Mouse (Mus musculus) G1E (cell line): ENCODE data around the gene Matn4.

ENCODE experiments used
- CTCF ChIP-seq: IDR thresholded peaks from 2 replicates; pipeline ENCODE4 v1.5.1; 2012; ENCODE audit warnings: low read depth, low read length, inconsistent platforms, mixed read lengths
- GATA1 ChIP-seq: IDR thresholded peaks from 2 replicates; pipeline ENCODE4 v1.6.1; 2012; ENCODE audit warnings: borderline replicate concordance, low read length, inconsistent platforms, mixed read lengths
- GATA2 ChIP-seq: IDR thresholded peaks from 2 replicates; pipeline ENCODE4 v1.6.1; 2012; ENCODE audit warnings: low read depth, low read length, inconsistent platforms, borderline replicate concordance
- TAL1 ChIP-seq: conservative IDR thresholded peaks from 2 replicates; pipeline ENCODE4 v1.6.1; 2012; ENCODE audit warnings: low read depth, low read length, inconsistent platforms, mixed read lengths

- TF ChIP-seq CTCF, result no peak
- no peak for TF ChIP-seq GATA1
- TF ChIP-seq GATA2, result no peak
- no peak for TF ChIP-seq TAL1
These were observed 19.4 kb upstream of the Matn4 start for GRCm38 (mm10) chr2:164424406-164424805.
